15 mouse cellular contexts compared by ENCODE assay signal in genomic region chr17:29281541-29281940, GRCm38 (mm10). TPM values are rescaled to one million over a fixed set of nuclear protein-coding genes. Genes with fewer than 3 reads are reported as not detected.
"Had no signal": no experiment of that assay in that cellular context is flagged by ENCODE, and none has a peak within 500 bp of the region (broad histone marks: within the 10 kb centered on the region; RNA-seq: fewer than 3 reads in every experiment).

No protein-coding gene starts in this region.

- H3K9ac ChIP-seq: liver, embryonic 15.5 days; lung, embryonic 14.5 days; neural tube, embryonic 13.5 days; stomach, embryonic 15.5 days had no signal

- H3K4me3 ChIP-seq: liver, embryonic 15.5 days; midbrain, embryonic 10.5 days; neural tube, embryonic 13.5 days; stomach, embryonic 15.5 days had no signal

- DNase-seq: kidney, adult 8-10 months; kidney, postnatal 25 days; left cerebral cortex, postnatal 4 days; lung, embryonic 14.5 days; lung, postnatal 10 days; lung, postnatal 4 days; right cerebral cortex, postnatal 4 days; spleen, adult 18-20 months; thymus, postnatal 4 days had no signal

- H3K27me3 ChIP-seq: liver, embryonic 15.5 days; neural tube, embryonic 13.5 days; stomach, embryonic 15.5 days had no signal

- H3K9me3 ChIP-seq: liver, embryonic 15.5 days; neural tube, embryonic 13.5 days; stomach, embryonic 15.5 days had no signal

- H3K36me3 ChIP-seq: stomach, embryonic 15.5 days had no signal

- H3K4me2 ChIP-seq: liver, embryonic 11.5 days; liver, embryonic 15.5 days; lung, embryonic 14.5 days; neural tube, embryonic 13.5 days; stomach, embryonic 15.5 days had no signal

- H3K27ac ChIP-seq: liver, embryonic 15.5 days; midbrain, embryonic 10.5 days; stomach, embryonic 15.5 days had no signal

- H3K4me1 ChIP-seq: stomach, embryonic 15.5 days had no signal

RNA-seq across cellular contexts. Expression of gene Cpne5, which starts 43.6 kb away (rescaled TPM):
- total RNA-seq: megakaryocyte, adult 5-6 weeks had no signal
